22 mouse cellular contexts compared by ENCODE assay signal in genomic region chr7:98392466-98393201, GRCm38 (mm10). TPM values are rescaled to one million over a fixed set of nuclear protein-coding genes. Genes with fewer than 3 reads are reported as not detected.
A peak's percentile ranks its signal among the peaks of the same experiment; 100 is the strongest.
DNase-seq lines count a peak whose midpoint lies in the region; ATAC-seq lines count a peak whose summit lies in the region.
"Had no signal": no experiment of that assay in that cellular context is flagged by ENCODE, and none has a peak within 500 bp of the region (broad histone marks: within the 10 kb centered on the region; RNA-seq: fewer than 3 reads in every experiment).

No protein-coding gene starts in this region.

- ATAC-seq in hindbrain, embryonic 14.5 days (ENCODE audit: low FRiP score) = no peak
- ATAC-seq: forebrain, embryonic 16.5 days had no signal

- no peak overlapping the region for H3K4me2 ChIP-seq in hindbrain, embryonic 14.5 days (replicated peaks)
- H3K4me2 ChIP-seq: heart, embryonic 11.5 days; kidney, embryonic 15.5 days had no signal

- 87% methylated on average over 8 of the region's 8 CpGs for WGBS in hindbrain, embryonic 14.5 days

- H3K4me1 ChIP-seq in hindbrain, embryonic 14.5 days (replicated peaks; ENCODE audit: control insufficient read depth, insufficient read depth, low read length) = no peaks in the 10 kb centered on the region; the same call in 1 of the 2 replicates
- H3K4me1 ChIP-seq: megakaryocyte, embryonic 14.5 days had no signal

- H3K36me3 ChIP-seq in hindbrain, embryonic 14.5 days (replicated peaks; ENCODE audit: control insufficient read depth, insufficient read depth) = no peaks in the 10 kb centered on the region
- H3K36me3 ChIP-seq: kidney, embryonic 15.5 days had no signal

- no peak overlapping the region for H3K4me3 ChIP-seq in hindbrain, embryonic 14.5 days (replicated peaks; ENCODE audit: low read length)
- H3K4me3 ChIP-seq: erythroblast, embryonic 14.5 days; gastrocnemius, adult 2 months; kidney, embryonic 15.5 days; megakaryocyte, embryonic 14.5 days had no signal

- no peaks in the 10 kb centered on the region for H3K27me3 ChIP-seq in hindbrain, embryonic 14.5 days (ENCODE audit: control insufficient read depth, insufficient read depth, low read length)
- H3K27me3 ChIP-seq: kidney, embryonic 15.5 days; Patski had no signal

- H3K9ac ChIP-seq in hindbrain, embryonic 14.5 days = no peak overlapping the region
- H3K9ac ChIP-seq: kidney, embryonic 15.5 days had no signal

- H3K27ac ChIP-seq in hindbrain, embryonic 14.5 days = no peak overlapping the region
- H3K27ac ChIP-seq: gastrocnemius, adult 2 months had no signal

- peaks cover 4% of the 10 kb centered on the region; the same call in 1 of the 2 replicates for H3K9me3 ChIP-seq in hindbrain, embryonic 14.5 days (ENCODE audit: control insufficient read depth, low read length)
- H3K9me3 ChIP-seq: kidney, embryonic 15.5 days had no signal

- peak; percentile 69 for DNase-seq in kidney, adult 9 months
- no peak for DNase-seq in kidney, postnatal 10 days
- DNase-seq in ovary, adult 18-20 months (ENCODE audit: low spot score) = peak; percentile 48
- no peak for DNase-seq in ovary, postnatal 10 days (ENCODE audit: low spot score)
- peak; percentile 84 for DNase-seq in adrenal gland, postnatal 36 days
- peak; percentile 53 for DNase-seq in testis, postnatal 14 days (ENCODE audit: low spot score)
- no peak for DNase-seq in hindbrain, embryonic 14.5 days (ENCODE audit: low spot score)
- no peak for DNase-seq in gastrocnemius, postnatal 10 days
- DNase-seq: cerebellum, postnatal 25 days; gastrocnemius, adult 2 months; heart, postnatal 4 days; retina, postnatal 1 day; thymus, postnatal 25 days had no signal

RNA-seq across cellular contexts. Expression of gene Tsku, which starts 31.5 kb away (rescaled TPM):
- 10 to 100 TPM; 19.8 to 23.4 TPM for total RNA-seq in adrenal gland, postnatal 36 days (2021)
- 9.5 and 11.7 TPM in 2 replicates for polyA plus RNA-seq in hindbrain, embryonic 14.5 days (2014; fragmentation: Nextera tagmentation; extraction: Ambion mirVana)
- total RNA-seq in gastrocnemius, postnatal 10 days (2021) = 1 to 10 TPM; 4.6 to 8.9 TPM
- polyA plus RNA-seq: erythroblast, embryonic 14.5 days had no signal

RNA-seq across cellular contexts. Expression of gene Gucy2d, which starts 47.6 kb away (rescaled TPM):
- not detected for total RNA-seq in adrenal gland, postnatal 36 days (2021)
- 0.19 and 0.39 TPM in 2 replicates for polyA plus RNA-seq in hindbrain, embryonic 14.5 days (2014; fragmentation: Nextera tagmentation; extraction: Ambion mirVana)
- not detected for total RNA-seq in gastrocnemius, postnatal 10 days (2021)
- total RNA-seq: heart, postnatal 4 days; layer of hippocampus, postnatal 25 days; left cerebral cortex, postnatal 25 days had no signal
- polyA plus RNA-seq: erythroblast, embryonic 14.5 days; forebrain, embryonic 16.5 days; liver, embryonic 16.5 days; Patski had no signal

Comparison
In these comparisons a context has a peak if more than half of its experiments do, and no peak if none do; other contexts are left out.
1. DNase-seq: peak in kidney, adult 9 months (single experiment), ovary, adult 18-20 months (single experiment), adrenal gland, postnatal 36 days (2 of 2) and testis, postnatal 14 days (single experiment); none in kidney, postnatal 10 days (single experiment), ovary, postnatal 10 days (single experiment), hindbrain, embryonic 14.5 days (single experiment) and gastrocnemius, postnatal 10 days (single experiment).